13 mouse cellular contexts compared by ENCODE assay signal in genomic region chr19:5939715-5940114, GRCm38 (mm10). TPM values are rescaled to one million over a fixed set of nuclear protein-coding genes. Genes with fewer than 3 reads are reported as not detected.
DNase-seq lines count a peak whose midpoint lies in the region; ATAC-seq lines count a peak whose summit lies in the region.
"Had no signal": no experiment of that assay in that cellular context is flagged by ENCODE, and none has a peak within 500 bp of the region (broad histone marks: within the 10 kb centered on the region; RNA-seq: fewer than 3 reads in every experiment).

No protein-coding gene starts in this region.

- intact Hi-C loops in heart, postnatal 14 days (cut with DNase I), result no loop called here

- 77% methylated on average over 5 of the region's 5 CpGs for WGBS in heart, embryonic 13.5 days
- WGBS in limb, embryonic 13.5 days, result 82% methylated on average over 5 of the region's 5 CpGs
- 88% methylated on average over 5 of the region's 5 CpGs for WGBS in limb, embryonic 10.5 days
- 54% methylated on average over 5 of the region's 5 CpGs for WGBS in embryonic facial prominence, embryonic 15.5 days
- WGBS in neural tube, embryonic 14.5 days, result 70% methylated on average over 5 of the region's 5 CpGs

- peaks cover 74% of the 10 kb centered on the region for H3K4me1 ChIP-seq in heart, embryonic 13.5 days
- H3K4me1 ChIP-seq in limb, embryonic 13.5 days, result peaks cover 16% of the 10 kb centered on the region
- H3K4me1 ChIP-seq in limb, embryonic 10.5 days, result peaks cover 25% of the 10 kb centered on the region
- H3K4me1 ChIP-seq in embryonic facial prominence, embryonic 15.5 days, result peaks cover 53% of the 10 kb centered on the region
- H3K4me1 ChIP-seq in neural tube, embryonic 14.5 days (ENCODE audit: control insufficient read depth, insufficient read depth, low read length), result peaks cover 2% of the 10 kb centered on the region; the same call in 1 of the 2 replicates

- H3K9me3 ChIP-seq in heart, embryonic 13.5 days, result no peaks in the 10 kb centered on the region
- H3K9me3 ChIP-seq in limb, embryonic 13.5 days, result no peaks in the 10 kb centered on the region
- no peaks in the 10 kb centered on the region for H3K9me3 ChIP-seq in limb, embryonic 10.5 days (replicated peaks)
- no peaks in the 10 kb centered on the region for H3K9me3 ChIP-seq in embryonic facial prominence, embryonic 15.5 days (replicated peaks)
- no peaks in the 10 kb centered on the region for H3K9me3 ChIP-seq in neural tube, embryonic 14.5 days (ENCODE audit: control insufficient read depth, low read length)
- H3K9me3 ChIP-seq: megakaryocyte, embryonic 14.5 days had no signal

- no peak overlapping the region for H3K4me2 ChIP-seq in heart, embryonic 13.5 days
- no peak overlapping the region for H3K4me2 ChIP-seq in limb, embryonic 13.5 days (replicated peaks)
- no peak overlapping the region for H3K4me2 ChIP-seq in embryonic facial prominence, embryonic 15.5 days (replicated peaks)
- no peak overlapping the region for H3K4me2 ChIP-seq in neural tube, embryonic 14.5 days (ENCODE audit: low read depth, low read length)

- no peak overlapping the region for H3K4me3 ChIP-seq in heart, embryonic 13.5 days
- H3K4me3 ChIP-seq in limb, embryonic 13.5 days, result no peak overlapping the region
- H3K4me3 ChIP-seq in limb, embryonic 10.5 days, result no peak overlapping the region
- H3K4me3 ChIP-seq in embryonic facial prominence, embryonic 15.5 days (replicated peaks), result no peak overlapping the region
- H3K4me3 ChIP-seq in neural tube, embryonic 14.5 days (ENCODE audit: low read depth, low read length), result no peak overlapping the region
- H3K4me3 ChIP-seq: megakaryocyte, embryonic 14.5 days had no signal

- DNase-seq in heart, postnatal 14 days, result no peak
- DNase-seq in limb, embryonic 10.5 days (ENCODE audit: low spot score), result no peak
- no peak for DNase-seq in right cerebral cortex, postnatal 25 days
- DNase-seq: liver; spleen, adult 18-20 months; thymus, postnatal 25 days had no signal

- H3K27me3 ChIP-seq in heart, embryonic 13.5 days (replicated peaks), result no peaks in the 10 kb centered on the region
- H3K27me3 ChIP-seq in limb, embryonic 13.5 days, result no peaks in the 10 kb centered on the region
- no peaks in the 10 kb centered on the region for H3K27me3 ChIP-seq in limb, embryonic 10.5 days (ENCODE audit: low read depth, poor library complexity, severe bottlenecking)
- no peaks in the 10 kb centered on the region for H3K27me3 ChIP-seq in embryonic facial prominence, embryonic 15.5 days
- H3K27me3 ChIP-seq in neural tube, embryonic 14.5 days (ENCODE audit: control insufficient read depth, insufficient read depth, low read length), result no peaks in the 10 kb centered on the region

- peaks cover 39% of the 10 kb centered on the region for H3K36me3 ChIP-seq in heart, embryonic 13.5 days
- peaks cover 55% of the 10 kb centered on the region for H3K36me3 ChIP-seq in limb, embryonic 13.5 days
- H3K36me3 ChIP-seq in limb, embryonic 10.5 days, result peaks cover 58% of the 10 kb centered on the region
- peaks cover 22% of the 10 kb centered on the region for H3K36me3 ChIP-seq in embryonic facial prominence, embryonic 15.5 days
- no peaks in the 10 kb centered on the region for H3K36me3 ChIP-seq in neural tube, embryonic 14.5 days (ENCODE audit: control insufficient read depth, insufficient read depth, low read length)

- H3K9ac ChIP-seq in heart, embryonic 13.5 days, result no peak overlapping the region
- H3K9ac ChIP-seq in limb, embryonic 13.5 days, result no peak overlapping the region
- H3K9ac ChIP-seq in embryonic facial prominence, embryonic 15.5 days, result no peak overlapping the region
- no peak overlapping the region for H3K9ac ChIP-seq in neural tube, embryonic 14.5 days (replicated peaks; ENCODE audit: low read depth, low read length)

- H3K27ac ChIP-seq in heart, embryonic 13.5 days (replicated peaks), result peak overlapping the region; percentile 76
- H3K27ac ChIP-seq in limb, embryonic 13.5 days, result peak overlapping the region; percentile 63
- H3K27ac ChIP-seq in limb, embryonic 10.5 days, result no peak overlapping the region
- peak overlapping the region; percentile 85 for H3K27ac ChIP-seq in embryonic facial prominence, embryonic 15.5 days (replicated peaks)
- H3K27ac ChIP-seq in neural tube, embryonic 14.5 days (ENCODE audit: low read depth, low read length), result peak overlapping the region; percentile 18; the same call in 1 of the 2 replicates

- no peak for ATAC-seq in heart, embryonic 13.5 days (ENCODE audit: extremely low read depth, insufficient number of reproducible peaks, low FRiP score, low TSS enrichment)
- ATAC-seq in limb, embryonic 13.5 days (ENCODE audit: low FRiP score, low read depth), result no peak
- no peak for ATAC-seq in embryonic facial prominence, embryonic 15.5 days (ENCODE audit: insufficient number of reproducible peaks, low FRiP score, low TSS enrichment, low read depth)
- no peak for ATAC-seq in neural tube, embryonic 14.5 days (ENCODE audit: low read depth)

RNA-seq across cellular contexts. Expression of gene Cdc42ep2, which starts 15.1 kb away (rescaled TPM):
- polyA plus RNA-seq in heart, embryonic 13.5 days (2015; fragmentation: Nextera tagmentation; extraction: Ambion mirVana), result 8.9 and 9.3 TPM in 2 replicates
- total RNA-seq in heart, postnatal 14 days (2021), result 10 to 100 TPM in 1 of 2 experiments, 1 to 10 TPM in 1; 9.9 to 12.0 TPM
- polyA plus RNA-seq in limb, embryonic 13.5 days (2015; fragmentation: Nextera tagmentation; extraction: Ambion mirVana), result 4.7 and 5.3 TPM in 2 replicates
- polyA plus RNA-seq in limb, embryonic 10.5 days (2016; fragmentation: Nextera tagmentation; extraction: Ambion mirVana), result 1.3 and 1.7 TPM in 2 replicates
- polyA plus RNA-seq in embryonic facial prominence, embryonic 15.5 days (2015; fragmentation: Nextera tagmentation; extraction: Ambion mirVana), result 11.0 TPM in 2 replicates
- 16.7 and 17.4 TPM in 2 replicates for polyA plus RNA-seq in neural tube, embryonic 14.5 days (2014; fragmentation: Nextera tagmentation; extraction: Ambion mirVana)
- total RNA-seq: granulocyte monocyte progenitor cell, adult 5-6 weeks had no signal

RNA-seq across cellular contexts. Expression of gene Pola2, which starts 24.3 kb away (rescaled TPM):
- polyA plus RNA-seq in heart, embryonic 13.5 days (2015; fragmentation: Nextera tagmentation; extraction: Ambion mirVana), result 47.2 and 49.5 TPM in 2 replicates
- 10 to 100 TPM; 12.3 to 14.2 TPM for total RNA-seq in heart, postnatal 14 days (2021)
- polyA plus RNA-seq in limb, embryonic 13.5 days (2015; fragmentation: Nextera tagmentation; extraction: Ambion mirVana), result 70.9 and 75.7 TPM in 2 replicates
- 125 and 130 TPM in 2 replicates for polyA plus RNA-seq in limb, embryonic 10.5 days (2016; fragmentation: Nextera tagmentation; extraction: Ambion mirVana)
- polyA plus RNA-seq in embryonic facial prominence, embryonic 15.5 days (2015; fragmentation: Nextera tagmentation; extraction: Ambion mirVana), result 59.6 and 65.4 TPM in 2 replicates
- 18.0 and 21.6 TPM in 2 replicates for polyA plus RNA-seq in neural tube, embryonic 14.5 days (2014; fragmentation: Nextera tagmentation; extraction: Ambion mirVana)

RNA-seq across cellular contexts. Expression of gene Dpf2, which starts 26.9 kb away (rescaled TPM):
- 98.1 and 104 TPM in 2 replicates for polyA plus RNA-seq in heart, embryonic 13.5 days (2015; fragmentation: Nextera tagmentation; extraction: Ambion mirVana)
- total RNA-seq in heart, postnatal 14 days (2021), result 100 to 1,000 TPM; 101 TPM
- 174 and 185 TPM in 2 replicates for polyA plus RNA-seq in limb, embryonic 13.5 days (2015; fragmentation: Nextera tagmentation; extraction: Ambion mirVana)
- 223 and 240 TPM in 2 replicates for polyA plus RNA-seq in limb, embryonic 10.5 days (2016; fragmentation: Nextera tagmentation; extraction: Ambion mirVana)
- 144 and 167 TPM in 2 replicates for polyA plus RNA-seq in embryonic facial prominence, embryonic 15.5 days (2015; fragmentation: Nextera tagmentation; extraction: Ambion mirVana)
- 85.3 and 102 TPM in 2 replicates for polyA plus RNA-seq in neural tube, embryonic 14.5 days (2014; fragmentation: Nextera tagmentation; extraction: Ambion mirVana)

RNA-seq across cellular contexts. Expression of gene Tigd3, which starts 45.8 kb away (rescaled TPM):
- polyA plus RNA-seq in heart, embryonic 13.5 days (2015; fragmentation: Nextera tagmentation; extraction: Ambion mirVana), result 1.9 and 2.0 TPM in 2 replicates
- under 1 TPM; 0.79 to 0.93 TPM for total RNA-seq in heart, postnatal 14 days (2021)
- 4.7 and 5.5 TPM in 2 replicates for polyA plus RNA-seq in limb, embryonic 13.5 days (2015; fragmentation: Nextera tagmentation; extraction: Ambion mirVana)
- polyA plus RNA-seq in limb, embryonic 10.5 days (2016; fragmentation: Nextera tagmentation; extraction: Ambion mirVana), result 5.2 and 5.9 TPM in 2 replicates
- polyA plus RNA-seq in embryonic facial prominence, embryonic 15.5 days (2015; fragmentation: Nextera tagmentation; extraction: Ambion mirVana), result 3.4 and 3.6 TPM in 2 replicates
- polyA plus RNA-seq in neural tube, embryonic 14.5 days (2014; fragmentation: Nextera tagmentation; extraction: Ambion mirVana), result 11.4 and 12.8 TPM in 2 replicates

RNA-seq across cellular contexts. Expression of gene Slc22a20, which starts 46.2 kb away (rescaled TPM):
- polyA plus RNA-seq in heart, embryonic 13.5 days (2015; fragmentation: Nextera tagmentation; extraction: Ambion mirVana), result not detected in 2 replicates
- not detected for total RNA-seq in heart, postnatal 14 days (2021)
- polyA plus RNA-seq in limb, embryonic 13.5 days (2015; fragmentation: Nextera tagmentation; extraction: Ambion mirVana), result not detected in 2 replicates
- not detected in 2 replicates for polyA plus RNA-seq in limb, embryonic 10.5 days (2016; fragmentation: Nextera tagmentation; extraction: Ambion mirVana)
- not detected in 2 replicates for polyA plus RNA-seq in embryonic facial prominence, embryonic 15.5 days (2015; fragmentation: Nextera tagmentation; extraction: Ambion mirVana)
- not detected in 2 replicates for polyA plus RNA-seq in neural tube, embryonic 14.5 days (2014; fragmentation: Nextera tagmentation; extraction: Ambion mirVana)
- total RNA-seq: granulocyte monocyte progenitor cell, adult 5-6 weeks; layer of hippocampus, adult 8-10 months had no signal
